Mouse (Mus musculus) natural killer cell, adult 2 months (primary cell): Measurements from ENCODE around the gene Cdk2.

ENCODE experiments used
- DNase-seq, 2 experiments: peaks; one replicate each; pipeline ENCODE4 v3.0.0; 2022; ENCODE audit warnings: low spot score in 2 of 2

Cdk2 gene

DNA sequence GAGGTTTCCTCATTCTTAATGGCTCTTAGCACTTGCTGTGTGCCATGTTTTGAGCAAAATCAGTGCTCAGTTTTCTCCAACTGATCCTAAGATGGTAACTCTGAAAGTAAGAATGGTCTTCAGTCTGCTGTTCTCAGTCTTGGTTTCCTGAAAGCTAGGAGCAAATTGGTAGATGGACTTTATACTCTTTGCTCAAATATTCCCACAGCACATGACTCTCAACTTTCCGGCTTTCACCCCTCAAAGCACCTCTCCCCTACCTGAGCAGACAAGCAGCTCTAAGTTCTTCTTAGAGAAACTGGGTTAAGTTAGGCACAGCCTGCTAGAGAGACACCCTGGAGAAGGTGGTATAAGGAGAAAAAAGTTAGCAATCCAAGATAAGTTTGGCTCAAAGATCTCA is 48.1 kb downstream of the Cdk2 start:
- DNase-seq = no peak

DNA sequence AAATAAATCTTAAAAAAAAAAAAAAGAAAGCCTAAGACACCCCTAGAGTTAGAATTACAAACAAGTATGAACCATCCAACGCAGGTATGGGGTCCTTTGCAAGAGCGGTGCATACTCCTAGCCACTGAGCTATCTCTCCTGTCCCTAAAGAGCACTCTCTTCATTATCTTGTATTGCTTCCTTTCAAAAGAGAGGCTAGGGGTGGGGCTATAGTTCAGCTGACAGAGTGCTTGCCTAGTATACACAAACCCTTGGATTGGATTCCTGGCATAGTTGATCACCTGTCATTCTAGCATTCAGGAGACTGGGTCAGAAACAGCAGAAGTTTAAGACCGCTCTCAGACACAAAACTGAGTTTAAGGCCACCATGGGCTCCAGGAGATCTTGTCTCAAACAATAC is 49.6 kb downstream of the Cdk2 start:
- no peak for DNase-seq

DNA sequence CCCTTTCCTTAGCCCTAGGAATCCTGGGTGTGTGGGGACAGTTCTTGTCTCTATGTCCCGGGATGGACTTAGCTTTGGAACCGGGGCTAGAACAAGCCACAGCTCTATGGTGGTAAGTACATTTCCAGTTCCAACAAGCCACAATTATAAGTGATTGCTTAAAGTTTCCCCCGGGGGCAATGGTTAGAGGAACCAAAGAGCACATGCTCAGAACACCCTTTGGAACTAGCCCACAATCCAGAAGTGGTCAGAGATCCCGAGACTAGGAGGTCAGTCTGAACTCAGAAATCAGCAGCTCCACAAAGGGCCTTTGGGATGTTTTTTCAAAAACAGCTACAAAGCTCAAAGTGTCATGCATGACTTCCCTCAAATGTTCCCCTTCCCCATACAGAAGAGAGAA is 51.0 kb downstream of the Cdk2 start:
- no peak for DNase-seq
